Mouse (Mus musculus): ENCODE results near the gene Map6d1. TPM values are rescaled to one million over a fixed set of nuclear protein-coding genes. Genes with fewer than 3 reads are reported as not detected.

Map6d1 gene
- 0.21 TPM in 1 of 2 replicates, not detected in the other for polyA plus RNA-seq (2012; rRNA removed; ENCODE audit: low replicate concordance)

DNA sequence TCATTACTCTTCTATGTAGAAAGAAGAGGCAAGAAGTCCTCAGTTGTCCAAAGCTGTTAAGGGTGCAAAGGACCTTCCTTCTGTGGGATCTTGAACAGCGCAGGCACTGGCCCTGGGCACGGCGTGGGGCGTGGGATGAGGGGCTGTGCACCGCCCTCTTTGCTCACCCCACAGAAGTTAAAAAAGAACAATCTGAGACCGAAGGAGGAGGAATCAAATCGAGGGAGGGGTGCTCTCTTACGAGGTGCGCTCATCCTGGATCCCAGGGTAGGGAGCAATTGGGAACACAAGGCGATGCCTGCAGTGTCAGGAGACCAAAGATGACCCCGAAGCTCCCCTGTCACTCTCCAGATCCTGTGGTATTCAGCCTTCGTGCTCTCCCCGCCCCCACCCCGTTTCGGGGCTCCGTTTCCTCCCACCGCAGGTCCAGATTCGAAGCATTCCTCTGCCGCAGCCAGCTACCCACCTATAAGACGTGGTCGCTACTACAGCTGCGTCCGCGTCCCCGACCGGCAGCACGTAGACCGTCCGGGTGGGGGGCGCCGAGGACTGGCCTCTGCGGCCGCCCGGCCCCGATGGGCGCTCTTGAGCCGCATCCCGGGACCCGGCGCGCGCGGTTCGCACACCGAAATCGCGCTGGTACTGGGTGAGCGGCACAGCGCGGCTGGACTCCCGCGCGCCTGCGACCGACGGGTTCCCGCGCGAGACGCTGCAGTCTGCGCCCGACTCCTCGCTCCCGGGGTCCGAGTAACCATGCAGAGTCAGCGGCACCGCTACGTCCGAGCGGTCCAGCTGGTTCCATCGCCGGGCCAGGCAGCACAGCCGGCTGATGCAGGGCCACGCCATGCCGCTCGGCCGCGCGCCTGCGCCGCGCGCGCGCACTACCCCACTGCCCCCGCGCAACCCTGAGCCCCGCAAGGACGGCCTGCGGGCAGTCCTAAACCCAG, at the start of gene Map6d1:
Gene Map6d1 (minus strand): TSS at position 891 of the 947 bp plus-strand sequence.

Other genes starting within 250 kb of the Map6d1 start
- 0.92 and 1.1 TPM in 2 replicates for gene Klhl24, start 143.8 kb downstream of the Map6d1 start, polyA plus RNA-seq (2012; rRNA removed; ENCODE audit: low replicate concordance)
- 3.0 and 7.3 TPM in 2 replicates for gene Yeats2, start 100.3 kb downstream of the Map6d1 start, polyA plus RNA-seq (2012; rRNA removed; ENCODE audit: low replicate concordance)
- 15.5 and 21.6 TPM in 2 replicates for gene Parl, start 61.0 kb upstream of the Map6d1 start, polyA plus RNA-seq (2012; rRNA removed; ENCODE audit: low replicate concordance)
- 0.09 TPM in 1 of 2 replicates, not detected in the other for gene Cyp2ab1, start 84.0 kb upstream of the Map6d1 start, polyA plus RNA-seq (2012; rRNA removed; ENCODE audit: low replicate concordance)
- gene Abcc5, start 185.0 kb upstream of the Map6d1 start, polyA plus RNA-seq (2012; rRNA removed; ENCODE audit: low replicate concordance), result 12.5 and 18.1 TPM in 2 replicates

All from duodenum, adult 2 months (tissue).